Mouse (Mus musculus) heart, postnatal 0 days (tissue): Measurements from ENCODE around the gene Slc7a7.

ENCODE experiments used
- CTCF ChIP-seq: IDR thresholded peaks from 2 replicates; pipeline ENCODE4 v1.5.1; 2016; ENCODE audit warnings: antibody characterized with exemption, control low read depth, low read depth
- EP300 ChIP-seq: IDR thresholded peaks from 2 replicates; pipeline ENCODE4 v1.6.1; 2016; ENCODE audit warnings: antibody characterized with exemption, low read depth

- no peak for TF ChIP-seq CTCF
- no peak for TF ChIP-seq EP300
Measured at GRCm38 (mm10) chr14:54427696-54428095, 10.1 kb upstream of the Slc7a7 start.
